Mouse (Mus musculus): ENCODE measurements around the gene Btbd3.
"Not testable (repeated sequence)": the region's sequence is repeated elsewhere in the genome, so short reads cannot be mapped to it uniquely, and the experiment has no call there.

Gene Btbd3

DNA sequence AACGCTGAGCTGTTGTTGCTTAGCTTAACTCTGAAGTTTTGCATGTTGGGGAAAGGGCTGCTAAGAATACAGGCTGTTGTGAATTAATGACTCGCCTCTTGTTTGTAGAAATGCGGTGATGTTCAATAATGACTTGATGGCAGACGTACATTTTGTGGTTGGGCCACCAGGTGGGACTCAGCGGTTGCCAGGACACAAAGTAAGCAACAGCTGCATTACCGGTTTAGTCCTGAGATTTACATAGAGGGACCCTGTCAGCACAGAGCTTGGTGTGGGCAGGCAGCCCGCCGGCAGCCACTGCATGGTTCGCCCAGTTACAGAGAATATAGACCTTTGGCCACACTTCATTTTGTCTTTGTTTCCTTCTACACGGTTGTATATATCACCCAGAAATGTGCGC is 23.3 kb downstream of the Btbd3 start:
- no peak for DNase-seq (ENCODE audit: low spot score)

DNA sequence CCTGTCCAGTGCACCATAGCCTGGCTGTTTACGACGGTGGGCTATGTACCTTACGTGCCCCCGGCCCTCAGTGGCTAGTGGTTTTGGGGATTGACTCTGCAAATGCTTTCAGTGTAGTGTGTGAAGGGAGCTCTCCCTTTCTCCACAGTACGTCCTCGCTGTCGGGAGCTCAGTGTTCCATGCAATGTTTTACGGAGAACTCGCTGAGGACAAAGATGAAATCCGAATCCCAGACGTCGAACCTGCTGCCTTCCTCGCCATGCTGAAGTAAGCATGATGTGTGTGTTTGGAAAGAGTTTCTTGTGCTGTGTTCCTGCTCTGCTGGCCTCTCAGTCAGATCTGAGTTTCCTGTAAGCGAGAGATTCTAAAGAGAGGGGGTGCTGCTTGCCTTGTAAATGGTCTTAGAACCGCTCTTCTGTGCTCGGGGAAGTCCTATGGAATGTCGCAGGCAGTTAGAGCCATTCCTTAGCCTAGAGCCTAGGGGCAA is 23.9 kb downstream of the Btbd3 start:
- no peak for DNase-seq (ENCODE audit: low spot score)

DNA sequence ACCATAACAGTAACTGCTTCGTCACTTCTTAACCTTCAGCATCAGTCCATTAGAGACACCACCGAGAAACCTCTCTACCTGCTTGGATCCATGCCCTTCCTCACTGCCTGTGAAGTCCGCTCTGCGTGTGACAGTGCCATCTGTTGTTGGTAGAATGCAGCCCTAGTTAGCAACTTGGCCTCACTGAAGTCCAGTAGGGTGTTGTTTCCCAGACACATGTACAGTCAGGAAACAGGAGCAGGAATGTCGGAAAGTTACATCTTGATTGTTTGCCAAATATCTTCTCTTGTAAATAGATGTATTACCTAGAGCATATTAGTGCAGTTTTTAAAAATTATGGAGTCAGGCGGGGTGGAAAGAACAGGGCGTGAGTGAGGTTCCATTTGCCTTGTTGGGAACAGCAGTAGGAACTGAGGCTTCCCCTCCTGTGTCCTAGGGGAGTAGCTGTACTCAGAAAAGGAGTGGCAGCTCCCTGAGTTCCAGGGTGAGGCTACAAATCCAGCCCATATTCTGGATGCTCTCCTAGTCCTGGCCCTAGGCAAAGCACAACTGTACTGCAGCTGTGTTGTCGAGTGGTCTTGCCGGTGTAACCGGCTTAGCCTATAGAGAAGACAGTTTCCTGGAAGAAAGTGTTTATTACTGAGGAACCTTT is 25.3 kb downstream of the Btbd3 start:
- DNase-seq (ENCODE audit: low spot score) = no peak

DNA sequence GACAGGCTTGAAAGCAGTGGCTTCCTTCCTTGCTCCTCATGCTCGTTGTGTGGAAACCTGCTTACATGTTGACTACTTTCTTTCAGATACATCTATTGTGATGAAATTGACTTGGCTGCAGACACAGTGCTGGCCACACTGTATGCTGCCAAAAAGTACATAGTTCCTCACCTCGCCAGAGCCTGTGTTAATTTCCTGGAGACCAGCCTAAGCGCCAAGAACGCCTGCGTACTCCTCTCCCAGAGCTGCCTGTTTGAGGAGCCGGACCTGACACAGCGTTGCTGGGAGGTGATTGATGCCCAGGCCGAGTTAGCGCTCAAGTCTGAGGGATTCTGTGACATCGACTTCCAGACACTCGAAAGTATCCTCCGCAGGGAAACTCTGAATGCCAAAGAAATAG is 27.0 kb downstream of the Btbd3 start:
- no peak for DNase-seq (ENCODE audit: low spot score)

DNA sequence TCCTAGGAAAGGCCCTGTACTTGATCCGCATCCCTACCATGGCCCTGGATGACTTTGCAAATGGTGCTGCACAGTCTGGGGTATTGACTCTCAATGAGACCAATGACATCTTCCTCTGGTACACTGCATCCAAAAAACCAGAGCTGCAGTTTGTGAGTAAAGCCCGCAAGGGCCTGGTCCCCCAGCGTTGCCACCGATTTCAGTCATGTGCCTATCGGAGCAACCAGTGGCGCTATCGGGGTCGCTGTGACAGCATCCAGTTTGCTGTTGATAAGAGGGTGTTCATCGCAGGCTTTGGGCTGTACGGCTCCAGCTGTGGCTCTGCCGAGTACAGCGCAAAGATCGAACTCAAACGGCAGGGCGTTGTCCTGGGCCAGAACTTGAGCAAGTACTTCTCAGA is 27.5 kb downstream of the Btbd3 start:
- no peak for DNase-seq (ENCODE audit: low spot score)

DNA sequence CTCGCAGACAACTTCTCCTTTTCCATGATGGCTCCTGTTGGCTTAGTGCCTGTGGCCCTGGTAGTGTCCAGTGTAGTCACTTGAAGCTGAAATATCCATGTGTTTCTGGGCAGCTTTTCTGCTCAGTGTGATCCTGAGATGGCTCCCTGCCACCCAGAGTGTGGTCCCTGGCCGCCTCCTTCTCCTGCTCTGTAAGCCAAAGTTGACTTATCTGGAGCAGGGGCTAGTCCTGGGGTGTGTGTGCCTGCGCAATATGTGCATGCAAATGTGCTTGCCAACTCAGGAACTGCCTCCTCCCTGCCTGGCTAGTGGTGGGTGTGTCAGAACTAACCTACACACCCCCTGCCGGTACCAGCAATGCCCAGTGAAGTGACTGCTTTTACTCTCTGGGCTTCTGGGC is 29.4 kb downstream of the Btbd3 start:
- no peak for DNase-seq (ENCODE audit: low spot score)

DNA sequence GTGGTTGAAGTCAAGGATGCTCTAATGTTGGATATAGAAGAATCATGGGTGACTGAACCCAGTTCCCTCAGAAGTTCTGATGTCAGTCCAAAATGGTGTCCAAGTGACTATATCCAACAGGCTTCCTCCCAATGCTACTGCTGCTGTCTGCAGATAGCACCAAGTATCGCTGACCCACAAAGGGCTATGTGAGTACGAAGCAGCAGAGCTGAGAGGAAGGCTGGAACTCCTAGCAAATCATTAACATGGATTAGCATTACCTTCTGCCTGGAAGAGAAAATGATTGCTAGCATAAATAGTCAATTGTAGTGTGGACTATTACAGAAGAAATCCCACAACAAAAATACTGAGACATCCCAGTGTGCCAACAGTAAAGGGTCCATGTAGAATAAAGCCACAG is 33.8 kb downstream of the Btbd3 start:
- no peak for DNase-seq (ENCODE audit: low spot score)

DNA sequence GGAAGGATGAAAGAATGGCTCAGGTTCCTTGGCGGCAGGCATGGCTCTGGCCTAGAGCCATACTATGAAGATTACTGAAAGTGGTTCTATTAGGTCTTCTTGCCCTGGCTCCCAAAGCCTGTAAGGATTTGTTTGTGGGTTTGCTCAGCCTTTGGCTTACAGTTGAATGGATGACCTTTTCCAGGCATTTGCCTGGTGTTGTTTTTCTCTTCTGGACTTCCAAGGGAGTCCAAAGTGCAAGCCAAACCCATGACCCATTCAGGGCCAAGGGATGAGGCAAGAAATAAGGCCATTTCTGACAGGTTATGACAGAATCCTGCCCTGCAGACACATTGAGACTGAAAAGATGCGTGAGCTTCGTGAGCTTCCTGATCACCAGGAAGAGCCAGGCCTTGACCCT is 37.9 kb downstream of the Btbd3 start:
- DNase-seq (ENCODE audit: low spot score) = no peak

DNA sequence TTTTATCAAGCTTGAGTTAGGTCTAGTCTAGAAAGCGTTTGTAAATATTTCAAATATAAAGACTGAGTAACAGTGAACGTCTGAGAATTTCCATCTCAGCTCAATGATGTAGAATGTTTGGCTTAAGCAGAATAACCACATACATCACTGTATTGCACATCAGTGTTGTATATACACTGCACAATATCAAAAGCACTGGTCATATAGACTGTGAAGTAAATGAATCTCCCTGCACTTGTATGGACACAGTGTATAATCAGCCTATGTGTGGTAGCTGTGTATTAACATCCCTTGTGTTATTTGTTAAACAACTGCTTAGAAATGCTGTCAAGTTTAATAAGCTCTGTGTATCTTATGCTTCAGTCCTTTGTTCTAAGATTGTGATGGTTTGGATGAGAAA is 49.9 kb downstream of the Btbd3 start:
- no peak for DNase-seq (ENCODE audit: low spot score)

DNA sequence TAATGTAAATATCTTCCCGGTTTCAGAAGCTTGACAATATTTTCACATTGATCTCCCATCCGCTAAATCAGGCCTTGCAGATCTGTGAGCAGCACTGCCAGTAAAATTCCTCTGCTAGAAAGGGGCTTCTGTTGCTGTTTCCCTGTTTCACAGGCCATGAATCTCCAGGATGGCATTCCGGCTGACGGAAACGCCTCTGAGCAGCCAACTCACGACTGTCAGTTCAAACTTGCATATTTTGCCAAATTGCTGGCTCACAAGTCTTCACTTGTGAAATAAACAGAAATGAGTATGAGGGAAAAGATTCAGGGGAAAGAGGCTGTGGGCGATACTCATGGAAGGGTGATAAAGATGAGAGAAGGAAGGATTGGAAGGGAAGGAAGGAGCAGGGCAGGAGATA is 59.3 kb downstream of the Btbd3 start:
- DNase-seq (ENCODE audit: low spot score) = no peak

DNA sequence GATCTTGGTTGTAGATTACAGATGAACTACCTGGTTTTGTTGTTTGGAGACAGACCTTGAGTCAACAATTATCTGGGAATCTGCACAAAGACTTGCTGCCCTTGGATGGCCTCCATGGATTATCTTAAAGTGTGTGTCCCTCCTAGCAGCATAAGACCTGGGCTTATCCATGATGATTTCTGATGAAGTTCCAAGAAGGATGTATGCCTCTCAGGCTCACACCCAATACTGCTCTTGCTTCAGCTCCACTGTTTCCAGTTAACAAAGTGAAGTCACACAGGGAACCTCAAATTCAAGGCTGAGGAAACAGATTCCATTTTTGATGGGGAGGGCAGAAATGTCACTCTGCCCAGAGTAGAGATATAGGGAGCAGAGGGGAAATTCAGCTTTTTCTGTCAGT is 64.0 kb downstream of the Btbd3 start:
- no peak for DNase-seq (ENCODE audit: low spot score)

DNA sequence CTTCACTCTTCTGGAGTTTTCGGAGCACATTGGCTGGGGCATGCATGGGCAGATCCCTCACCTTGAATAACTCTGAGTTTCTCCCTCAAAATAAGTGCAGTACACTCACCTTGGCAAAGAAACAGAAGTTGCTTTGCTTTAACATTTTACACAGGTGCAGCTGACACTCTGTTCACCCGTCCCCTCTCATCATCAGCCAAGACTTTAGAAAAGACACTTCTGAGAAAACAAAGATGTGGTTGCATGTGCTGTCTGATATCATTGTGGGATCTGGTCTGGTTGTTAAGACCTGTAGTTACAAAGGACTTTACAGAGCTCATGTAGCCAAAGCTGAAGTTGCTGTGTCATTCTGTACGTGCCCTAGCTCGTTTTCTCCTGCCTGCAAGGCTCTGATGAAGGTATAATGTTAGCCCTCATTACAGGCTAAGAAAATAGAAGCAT is 64.7 kb downstream of the Btbd3 start:
- no peak for DNase-seq (ENCODE audit: low spot score)

DNA sequence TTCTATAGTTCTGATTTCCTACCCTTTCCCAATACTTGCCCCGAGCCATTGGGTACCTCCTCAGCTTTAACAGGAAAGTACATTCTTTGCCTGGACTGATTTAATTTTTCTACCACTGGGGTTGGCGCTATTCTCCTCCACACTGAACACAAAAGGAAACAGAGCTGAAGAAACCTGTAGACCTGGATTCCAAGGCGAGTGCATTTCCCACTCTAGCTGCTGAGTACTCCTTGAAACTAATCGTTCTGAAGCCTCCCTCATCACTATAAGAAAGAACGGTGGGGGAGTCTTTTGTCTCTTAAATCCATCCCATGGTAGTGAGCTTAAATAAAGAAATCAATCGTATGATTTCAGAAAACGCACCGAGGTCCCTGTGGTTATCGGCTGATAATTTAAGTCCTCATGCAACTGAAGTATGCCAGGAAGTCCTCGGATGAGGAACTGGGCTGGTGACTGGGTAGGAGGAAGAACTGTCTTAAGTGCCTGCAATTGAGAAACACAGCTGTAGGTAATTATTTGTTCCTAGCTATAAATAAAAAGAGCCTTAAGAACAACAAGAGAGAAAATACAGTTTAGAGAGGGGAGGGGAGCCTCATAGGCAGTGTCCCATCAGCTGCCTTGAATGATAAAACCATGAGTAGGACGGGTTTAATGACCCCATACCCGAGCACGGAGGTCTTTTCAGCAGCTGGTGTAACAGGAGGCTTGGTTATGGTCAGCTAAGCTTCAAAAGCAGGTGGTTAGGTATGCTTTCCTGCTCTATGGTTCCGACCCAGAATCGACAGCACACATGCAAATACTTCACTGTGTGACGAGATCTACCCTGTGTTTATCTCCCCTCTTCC is 66.1 kb downstream of the Btbd3 start:
- DNase-seq (ENCODE audit: low spot score) = no peak

DNA sequence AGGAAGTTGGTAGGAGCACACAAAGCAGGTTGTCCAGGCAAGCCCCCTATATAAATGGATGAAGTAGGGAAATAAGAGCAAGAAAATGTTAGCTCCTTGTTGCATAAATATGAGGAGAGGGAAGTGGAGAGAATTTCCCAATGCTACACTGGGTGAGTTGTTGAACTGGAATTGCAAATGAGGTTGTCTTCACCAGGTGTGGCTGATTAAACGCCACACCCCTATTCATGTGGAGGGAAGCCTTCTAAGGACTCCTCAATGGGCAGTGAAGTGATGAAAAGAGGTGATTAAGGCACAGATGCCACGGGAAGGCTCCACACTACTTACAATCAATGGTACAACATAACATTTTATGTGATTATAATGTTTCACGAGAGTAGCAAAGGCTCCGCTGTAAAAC is 70.0 kb downstream of the Btbd3 start:
- no peak for DNase-seq (ENCODE audit: low spot score)

DNA sequence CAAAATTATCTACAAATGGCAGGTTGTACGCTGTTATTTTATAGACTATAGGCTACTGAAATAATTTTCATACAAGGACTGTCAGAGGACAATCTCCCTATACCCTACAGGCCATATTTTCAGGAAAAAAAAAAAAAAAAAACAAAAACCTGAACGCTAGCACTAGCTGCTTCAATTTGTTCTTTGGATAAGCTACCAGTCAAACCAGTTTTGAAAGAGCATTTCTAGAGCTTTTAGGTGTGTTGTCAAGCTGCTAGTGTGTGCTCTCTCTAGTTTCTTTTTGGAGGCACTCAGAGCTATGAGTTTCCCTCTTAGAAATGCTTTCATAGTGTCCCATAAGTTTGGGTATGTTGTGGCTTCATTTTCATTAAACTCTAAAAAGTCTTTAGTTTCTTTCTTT is 77.8 kb downstream of the Btbd3 start:
- not testable (repeated sequence) for DNase-seq (ENCODE audit: low spot score)

DNA sequence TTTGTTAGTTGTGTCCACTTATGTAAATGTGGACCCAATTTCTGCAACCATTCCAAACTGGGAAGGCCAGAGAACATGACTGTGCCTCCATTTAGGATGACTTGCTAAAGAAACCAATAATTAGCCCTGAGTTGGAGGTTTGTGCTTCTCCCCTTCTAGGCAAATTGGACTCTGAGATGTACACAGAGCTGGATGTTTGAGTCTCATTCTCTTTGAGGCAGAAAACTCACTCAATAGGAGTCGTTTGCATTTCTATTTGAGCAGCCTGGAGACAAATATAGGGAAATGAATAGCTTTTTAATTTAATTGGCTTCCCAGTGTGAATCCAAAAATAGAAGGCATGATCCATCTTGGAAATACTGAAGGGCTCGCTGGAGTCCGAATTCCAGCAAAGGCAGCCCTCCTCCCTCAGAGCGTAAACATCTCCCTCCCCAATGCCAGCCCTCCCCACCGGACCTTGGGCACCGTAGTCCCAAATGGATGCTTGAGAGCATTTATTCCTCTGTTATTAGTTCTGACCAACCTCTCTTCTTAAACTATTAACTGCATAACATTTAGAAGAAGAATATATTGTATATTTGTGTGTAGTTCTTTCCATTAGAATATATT is 81.6 kb downstream of the Btbd3 start:
- DNase-seq (ENCODE audit: low spot score) = no peak

DNA sequence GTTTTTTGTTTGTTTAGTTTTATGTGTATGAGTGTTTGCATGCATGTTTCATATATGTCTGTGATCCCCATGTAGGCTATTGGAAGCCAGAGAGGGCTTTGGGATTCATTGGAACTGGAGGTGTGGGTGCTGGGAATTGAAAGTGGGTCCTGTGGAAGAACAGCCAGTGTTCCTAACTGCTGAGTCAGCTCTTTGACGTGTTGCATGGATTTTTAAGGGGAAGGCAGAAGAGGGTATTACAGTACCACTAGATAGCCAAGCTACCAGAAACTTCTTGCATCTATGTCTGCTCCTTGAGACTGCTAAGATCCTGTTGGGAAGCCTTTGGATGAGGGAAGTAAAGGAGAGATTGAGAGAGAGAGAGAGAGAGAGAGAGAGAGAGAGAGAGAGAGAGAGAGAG is 82.2 kb downstream of the Btbd3 start:
- DNase-seq (ENCODE audit: low spot score) = no peak

DNA sequence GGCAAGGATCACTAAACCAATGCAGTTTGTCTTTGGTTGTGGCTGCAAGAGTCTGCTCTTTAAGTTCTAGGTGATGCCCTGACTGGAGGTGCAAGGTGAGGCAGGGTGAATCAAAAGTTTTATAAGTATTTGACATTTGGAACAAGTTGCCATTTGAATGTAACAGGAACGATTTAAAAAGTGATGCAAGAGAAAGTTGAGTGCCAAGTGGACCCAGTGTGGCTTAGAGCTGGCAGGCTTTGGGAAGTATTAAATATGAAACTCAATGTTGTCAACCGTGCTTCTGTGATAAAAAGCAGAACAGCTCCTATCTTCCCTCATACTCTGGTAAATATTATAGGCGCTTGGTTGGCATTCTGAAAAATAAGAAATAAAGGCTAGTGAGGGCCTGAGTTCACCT is 99.0 kb downstream of the Btbd3 start:
- DNase-seq (ENCODE audit: low spot score) = no peak

DNA sequence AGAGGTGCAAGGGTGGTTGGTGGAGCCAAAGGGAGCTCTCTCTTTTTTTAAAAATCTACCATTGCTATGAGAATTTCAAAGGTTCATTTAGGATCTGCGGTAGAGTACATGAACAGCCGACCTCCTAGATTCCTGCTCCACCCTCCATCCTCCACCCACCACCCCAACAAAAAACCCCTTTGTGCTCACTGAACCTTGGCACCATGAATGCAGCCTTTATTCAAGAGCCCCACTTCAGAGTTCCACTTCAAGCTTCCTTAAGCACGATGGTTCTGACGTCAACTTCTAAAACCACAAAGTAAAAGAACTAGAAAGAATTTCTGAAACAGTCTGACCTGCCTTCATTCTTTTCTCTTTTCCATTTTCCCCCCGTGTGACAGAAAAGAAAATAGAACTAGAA is 106.1 kb downstream of the Btbd3 start:
- DNase-seq (ENCODE audit: low spot score) = no peak

DNA sequence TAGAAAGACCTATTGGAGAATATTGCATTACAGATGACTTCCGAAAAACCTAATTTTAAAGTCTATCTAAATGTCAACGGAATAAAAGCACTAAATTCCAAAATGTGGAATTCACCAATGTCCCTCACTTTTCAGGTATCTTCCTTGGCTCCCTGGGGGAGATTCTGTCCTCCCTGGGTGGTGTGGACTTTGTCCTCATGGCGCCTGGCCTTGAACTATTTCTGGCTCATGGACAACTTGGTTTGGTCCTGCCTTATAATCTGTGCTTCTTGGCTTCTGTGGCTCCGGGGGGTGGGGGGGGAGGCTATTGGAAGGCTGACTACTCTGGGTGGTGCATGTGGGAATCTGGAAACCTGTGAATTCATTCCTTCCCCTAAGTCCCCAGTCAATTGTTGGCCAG is 109.0 kb downstream of the Btbd3 start:
- no peak for DNase-seq (ENCODE audit: low spot score)

DNA sequence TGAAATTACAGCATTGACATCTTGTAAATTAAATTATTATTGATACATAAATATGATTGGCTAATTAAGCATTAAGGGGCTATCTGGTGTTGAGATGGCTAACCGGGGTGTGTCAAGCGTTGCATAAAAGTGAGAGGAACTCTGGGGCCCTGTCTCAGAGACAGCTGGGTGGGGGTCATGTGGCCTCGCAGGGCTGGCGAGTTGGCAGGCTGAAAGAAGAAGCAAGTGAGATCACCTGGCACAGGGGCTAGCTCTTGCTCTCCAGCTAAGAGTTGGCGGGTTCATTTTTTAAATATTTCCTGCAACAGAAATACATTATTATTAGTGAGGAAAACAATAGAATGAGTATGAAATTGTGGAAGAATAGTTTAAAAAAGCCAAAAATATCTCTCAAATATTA is 118.2 kb downstream of the Btbd3 start:
- DNase-seq (ENCODE audit: low spot score) = no peak

DNA sequence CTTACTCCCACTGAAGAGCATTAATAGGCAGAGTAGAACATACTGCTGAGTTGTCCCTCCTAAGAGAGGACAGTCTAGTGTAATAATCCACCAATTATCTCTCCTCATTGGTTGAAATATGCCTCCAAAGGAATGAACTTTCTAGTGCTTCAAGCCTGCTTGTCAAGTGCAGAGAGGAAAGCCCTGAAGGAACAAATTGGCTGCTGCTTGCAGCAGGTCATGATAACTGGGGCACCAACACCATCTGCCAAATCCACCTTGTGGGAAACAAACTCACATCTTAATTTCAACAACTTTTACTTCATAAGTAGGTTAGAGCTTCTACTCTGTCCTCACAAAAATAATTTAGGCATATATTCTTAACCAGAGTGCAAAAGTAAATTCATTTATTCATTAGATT is 122.5 kb downstream of the Btbd3 start:
- DNase-seq (ENCODE audit: low spot score) = no peak

DNA sequence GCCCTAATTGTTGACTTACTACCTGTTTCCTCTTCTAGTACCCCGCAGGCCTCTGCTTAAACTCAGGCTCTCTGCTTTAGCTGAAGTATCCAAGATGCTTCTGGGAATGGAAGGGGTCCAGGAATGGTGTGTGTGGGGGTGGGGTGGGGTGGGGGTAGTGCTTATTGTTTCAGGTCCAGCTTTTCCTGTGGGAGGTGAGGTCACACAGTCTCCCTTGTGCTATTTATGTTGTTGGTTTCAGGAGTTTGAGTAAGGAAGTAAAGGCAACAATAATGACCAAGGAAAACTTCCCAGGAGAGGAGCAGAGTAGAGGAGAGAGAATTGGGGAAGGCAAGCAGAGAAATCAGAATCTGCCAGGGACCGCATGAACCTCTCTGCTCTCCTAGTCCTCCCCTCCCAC is 128.4 kb downstream of the Btbd3 start:
- no peak for DNase-seq (ENCODE audit: low spot score)

Data from ovary, postnatal 10 days (tissue).